Mouse (Mus musculus): Measurements from ENCODE around the gene Sgip1. TPM values are rescaled to one million over a fixed set of nuclear protein-coding genes. Genes with fewer than 3 reads are reported as not detected.

The Sgip1 gene
- polyA plus RNA-seq, 1 experiment from 2014 or later: 68.3 TPM

GRCm38 (mm10) chr4:103006943-103007418, 265.9 kb downstream of the Sgip1 start:
- WGBS: 28% methylated on average over 4 of the region's 4 CpGs
- H3K4me1 ChIP-seq (replicated peaks; ENCODE audit: control insufficient read depth, insufficient read depth, low read length): peaks cover 5% of the 10 kb centered on the region; the same call in 1 of the 2 replicates
- no peak overlapping the region for H3K27ac ChIP-seq
- H3K36me3 ChIP-seq (replicated peaks; ENCODE audit: control insufficient read depth, insufficient read depth): no peaks in the 10 kb centered on the region
- no peaks in the 10 kb centered on the region for H3K27me3 ChIP-seq (ENCODE audit: control insufficient read depth, insufficient read depth, low read length)
- ATAC-seq (ENCODE audit: low FRiP score): peak; percentile 64; the same call in 1 of the 2 replicates
- H3K9me3 ChIP-seq (ENCODE audit: control insufficient read depth, low read length): no peaks in the 10 kb centered on the region
- no peak overlapping the region for H3K4me3 ChIP-seq (replicated peaks; ENCODE audit: low read length)
- no peak overlapping the region for H3K9ac ChIP-seq
- no peak overlapping the region for H3K4me2 ChIP-seq (replicated peaks)
- peak; percentile 58 for DNase-seq (ENCODE audit: low spot score)

- no peak overlapping the region for H3K9ac ChIP-seq
- H3K9me3 ChIP-seq (ENCODE audit: control insufficient read depth, low read length): no peaks in the 10 kb centered on the region
- no peak for ATAC-seq (ENCODE audit: low FRiP score)
- H3K4me2 ChIP-seq (replicated peaks): no peak overlapping the region
- no peaks in the 10 kb centered on the region for H3K36me3 ChIP-seq (replicated peaks; ENCODE audit: control insufficient read depth, insufficient read depth)
- H3K4me3 ChIP-seq (replicated peaks; ENCODE audit: low read length): no peak overlapping the region
- WGBS: 94% methylated on average over 4 of the region's 4 CpGs
- H3K27ac ChIP-seq: no peak overlapping the region
- peaks cover 11% of the 10 kb centered on the region; the same call in 1 of the 2 replicates for H3K4me1 ChIP-seq (replicated peaks; ENCODE audit: control insufficient read depth, insufficient read depth, low read length)
- H3K27me3 ChIP-seq (ENCODE audit: control insufficient read depth, insufficient read depth, low read length): no peaks in the 10 kb centered on the region
- DNase-seq (ENCODE audit: low spot score): no peak
Measured at GRCm38 (mm10) chr4:103010734-103011133, 269.6 kb downstream of the Sgip1 start.

- 36% methylated on average over 7 of the region's 7 CpGs for WGBS
- Histone ChIP-seq H3K27ac (peak overlapping the region; percentile 16; the same call in 1 of the 2 replicates), H3K27me3 (ENCODE audit: control insufficient read depth, insufficient read depth, low read length) (no peaks in the 10 kb centered on the region), H3K4me2 (replicated peaks) (peak overlapping the region; percentile 24), H3K9ac (no peak overlapping the region), H3K36me3 (replicated peaks; ENCODE audit: control insufficient read depth, insufficient read depth) (no peaks in the 10 kb centered on the region), H3K4me1 (replicated peaks; ENCODE audit: control insufficient read depth, insufficient read depth, low read length) (peaks cover 7% of the 10 kb centered on the region; the same call in 1 of the 2 replicates), H3K4me3 (replicated peaks; ENCODE audit: low read length) (no peak overlapping the region), H3K9me3 (ENCODE audit: control insufficient read depth, low read length) (no peaks in the 10 kb centered on the region)
- ATAC-seq (ENCODE audit: low FRiP score) (peak; percentile 72), DNase-seq (ENCODE audit: low spot score) (peak; percentile 51)
Measured at GRCm38 (mm10) chr4:103011823-103012222, 270.7 kb downstream of the Sgip1 start.

GRCm38 (mm10) chr4:103013490-103013889, 272.4 kb downstream of the Sgip1 start:
- no peak for DNase-seq (ENCODE audit: low spot score)
- H3K9ac ChIP-seq: 0 out of 2 replicates have a peak overlapping the region, but pooled peaks have one; percentile 31
- WGBS: 8% methylated on average over 4 of the region's 4 CpGs

More at GRCm38 (mm10) chr4:103013490-103013889, 272.4 kb downstream of the Sgip1 start:
- H3K9me3 ChIP-seq (ENCODE audit: control insufficient read depth, low read length): no peaks in the 10 kb centered on the region
- peaks cover 6% of the 10 kb centered on the region; the same call in 1 of the 2 replicates for H3K4me1 ChIP-seq (replicated peaks; ENCODE audit: control insufficient read depth, insufficient read depth, low read length)
- 0 out of 2 replicates have a peak overlapping the region, but pooled peaks have one; percentile 4 for H3K4me2 ChIP-seq (replicated peaks)
- no peak overlapping the region for H3K27ac ChIP-seq
- H3K27me3 ChIP-seq (ENCODE audit: control insufficient read depth, insufficient read depth, low read length): no peaks in the 10 kb centered on the region
- no peak overlapping the region for H3K4me3 ChIP-seq (replicated peaks; ENCODE audit: low read length)
- no peaks in the 10 kb centered on the region for H3K36me3 ChIP-seq (replicated peaks; ENCODE audit: control insufficient read depth, insufficient read depth)
- no peak for ATAC-seq (ENCODE audit: low FRiP score)

Other genes with a start within 250 kb of the Sgip1 start
- 3.7 and 4.5 TPM in 2 replicates for gene Tctex1d1, start 237.3 kb downstream of the Sgip1 start, polyA plus RNA-seq (2014; fragmentation: Nextera tagmentation; extraction: Ambion mirVana)

All from hindbrain, embryonic 14.5 days (tissue).